Comparison of ENCODE assay signal across 8 mouse cellular contexts in genomic region chr6:140443374-140443773, GRCm38 (mm10). TPM values are rescaled to one million over a fixed set of nuclear protein-coding genes. Genes with fewer than 3 reads are reported as not detected.
DNase-seq lines count a peak whose midpoint lies in the region; ATAC-seq and TF ChIP-seq lines count a peak whose summit lies in the region.

No protein-coding gene starts in this region.

- no peaks in the 10 kb centered on the region for H3K36me3 ChIP-seq in hindbrain, embryonic 11.5 days (ENCODE audit: control insufficient read depth, insufficient read depth, low read length)
- H3K36me3 ChIP-seq in neural tube, embryonic 11.5 days (ENCODE audit: control insufficient read depth, insufficient read depth, low read length), result no peaks in the 10 kb centered on the region

- peak; percentile 36; the same call in 1 of the 2 replicates for ATAC-seq in cerebellum, adult (ENCODE audit: insufficient number of reproducible peaks, low FRiP score, low TSS enrichment)
- ATAC-seq in hindbrain, embryonic 11.5 days (ENCODE audit: low FRiP score), result 0 out of 2 replicates have a peak, but pooled peaks have one; percentile 10
- ATAC-seq in neural tube, embryonic 11.5 days (ENCODE audit: insufficient read depth, low FRiP score, low TSS enrichment), result no peak

- no peak overlapping the region for H3K4me3 ChIP-seq in cortical plate, adult 2 months (ENCODE audit: insufficient read depth, low read length)
- H3K4me3 ChIP-seq in hindbrain, embryonic 11.5 days (ENCODE audit: low read depth, low read length), result no peak overlapping the region
- H3K4me3 ChIP-seq in neural tube, embryonic 11.5 days (ENCODE audit: low read depth, low read length), result no peak overlapping the region

- TF ChIP-seq CTCF in cortical plate, adult 2 months (IDR thresholded peaks at IDR 0.05; ENCODE audit: extremely low read depth, insufficient read depth, low read length), result peak; percentile 37; the same call in 1 of the 2 replicates

- no peak overlapping the region for H3K4me2 ChIP-seq in hindbrain, embryonic 11.5 days (replicated peaks; ENCODE audit: low read depth, low read length)
- no peak overlapping the region for H3K4me2 ChIP-seq in neural tube, embryonic 11.5 days (ENCODE audit: low read depth)

- no peak for TF ChIP-seq POLR2A in cortical plate, adult 2 months (IDR thresholded peaks at IDR 0.05; ENCODE audit: extremely low read depth, insufficient read depth, low read length)

- no peak for DNase-seq in cerebellum, adult 9-11 months
- peak; percentile 61 for DNase-seq in urinary bladder, postnatal 14 days (ENCODE audit: low spot score)
- DNase-seq in urinary bladder, adult 2 months (ENCODE audit: low spot score), result no peak
- DNase-seq in hindbrain, embryonic 11.5 days (ENCODE audit: low spot score), result peak; percentile 82
- DNase-seq in liver, result peak; percentile 65
- peak; percentile 60 for DNase-seq in neural tube, embryonic 11.5 days (ENCODE audit: low spot score)

- 93% methylated on average over 5 of the region's 5 CpGs for WGBS in hindbrain, embryonic 11.5 days
- 91% methylated on average over 5 of the region's 5 CpGs for WGBS in neural tube, embryonic 11.5 days

- H3K27me3 ChIP-seq in hindbrain, embryonic 11.5 days (ENCODE audit: control insufficient read depth, insufficient read depth, low read length), result no peaks in the 10 kb centered on the region
- no peaks in the 10 kb centered on the region for H3K27me3 ChIP-seq in neural tube, embryonic 11.5 days (ENCODE audit: control insufficient read depth, insufficient read depth, low read length)

- no peak overlapping the region for H3K9ac ChIP-seq in hindbrain, embryonic 11.5 days (ENCODE audit: low read depth, low read length)
- H3K9ac ChIP-seq in neural tube, embryonic 11.5 days (ENCODE audit: low read length), result no peak overlapping the region

- no peaks in the 10 kb centered on the region for H3K9me3 ChIP-seq in hindbrain, embryonic 11.5 days (ENCODE audit: control insufficient read depth, low read length)
- no peaks in the 10 kb centered on the region for H3K9me3 ChIP-seq in neural tube, embryonic 11.5 days (ENCODE audit: control insufficient read depth, low read length)

- peaks cover 2% of the 10 kb centered on the region; the same call in 1 of the 2 replicates for H3K4me1 ChIP-seq in cortical plate, adult 2 months (ENCODE audit: control insufficient read depth, insufficient read depth, low read length)
- peaks cover 10% of the 10 kb centered on the region; the same call in 1 of the 2 replicates for H3K4me1 ChIP-seq in hindbrain, embryonic 11.5 days (replicated peaks; ENCODE audit: control insufficient read depth, insufficient read depth, low read length)
- peaks cover 12% of the 10 kb centered on the region for H3K4me1 ChIP-seq in neural tube, embryonic 11.5 days (ENCODE audit: control insufficient read depth, insufficient read depth, low read length)

- no peak overlapping the region for H3K27ac ChIP-seq in cortical plate, adult 2 months (ENCODE audit: insufficient read depth, low read length)
- H3K27ac ChIP-seq in hindbrain, embryonic 11.5 days (ENCODE audit: low read depth, low read length), result no peak overlapping the region
- no peak overlapping the region for H3K27ac ChIP-seq in neural tube, embryonic 11.5 days (ENCODE audit: low read depth, low read length)

RNA-seq across cellular contexts. Expression of gene Plekha5, which starts 19.5 kb away (rescaled TPM):
- polyA plus RNA-seq in urinary bladder, adult 2 months (2012; rRNA removed), result 77.0 and 79.3 TPM in 2 replicates
- 106 and 113 TPM in 2 replicates for polyA plus RNA-seq in cortical plate, adult 2 months (2012; rRNA removed)
- polyA plus RNA-seq in hindbrain, embryonic 11.5 days (2014; fragmentation: Nextera tagmentation; extraction: Ambion mirVana), result 50.8 and 55.1 TPM in 2 replicates
- 49.0 and 52.0 TPM in 2 replicates for polyA plus RNA-seq in neural tube, embryonic 11.5 days (2014; fragmentation: Nextera tagmentation; extraction: Ambion mirVana)

Comparison
In these comparisons a context has a peak if more than half of its experiments do, and no peak if none do; other contexts are left out.
1. DNase-seq: peak in urinary bladder, postnatal 14 days (single experiment), hindbrain, embryonic 11.5 days (single experiment), liver (single experiment) and neural tube, embryonic 11.5 days (single experiment); none in cerebellum, adult 9-11 months (single experiment) and urinary bladder, adult 2 months (single experiment).